In genomic region chr5:142427876-142428275, GRCm38 (mm10) we compare ENCODE assay signal across 14 mouse cellular contexts. TPM values are rescaled to one million over a fixed set of nuclear protein-coding genes. Genes with fewer than 3 reads are reported as not detected.
DNase-seq lines count a peak whose midpoint lies in the region; ATAC-seq and TF ChIP-seq lines count a peak whose summit lies in the region.
"Had no signal": no experiment of that assay in that cellular context is flagged by ENCODE, and none has a peak within 500 bp of the region (broad histone marks: within the 10 kb centered on the region; RNA-seq: fewer than 3 reads in every experiment).

No protein-coding gene starts in this region.

- no peak overlapping the region for H3K4me2 ChIP-seq in hindbrain, postnatal 0 days (ENCODE audit: low read depth, low read length)
- no peak overlapping the region for H3K4me2 ChIP-seq in lung, embryonic 15.5 days
- no peak overlapping the region for H3K4me2 ChIP-seq in heart, embryonic 14.5 days (ENCODE audit: low read length)
- H3K4me2 ChIP-seq: limb, embryonic 13.5 days had no signal

- DNase-seq in hindbrain, embryonic 10.5 days (ENCODE audit: low spot score), result no peak
- no peak for DNase-seq in hindbrain, postnatal 0 days (ENCODE audit: low spot score)
- DNase-seq in lung, adult 18-20 months, result no peak
- peak; percentile 61 for DNase-seq in retina, postnatal 1 day
- DNase-seq in cerebellum, adult 18-20 months, result no peak
- DNase-seq: adrenal gland, adult 8-10 months; cerebellum, adult 8-10 months; gastrocnemius, postnatal 25 days; layer of hippocampus, adult 9-11 months; thymus, postnatal 36 days had no signal

- H3K9ac ChIP-seq in hindbrain, postnatal 0 days (replicated peaks; ENCODE audit: low read length), result no peak overlapping the region
- H3K9ac ChIP-seq in lung, embryonic 15.5 days, result no peak overlapping the region; the same call in 1 of the 2 replicates
- H3K9ac ChIP-seq in heart, embryonic 14.5 days (ENCODE audit: low read length), result no peak overlapping the region
- H3K9ac ChIP-seq: limb, embryonic 13.5 days had no signal

- peak overlapping the region; percentile 67; the same call in 1 of the 2 replicates for H3K27ac ChIP-seq in hindbrain, embryonic 10.5 days
- no peak overlapping the region for H3K27ac ChIP-seq in hindbrain, postnatal 0 days
- peak overlapping the region; percentile 47 for H3K27ac ChIP-seq in lung, embryonic 15.5 days
- H3K27ac ChIP-seq in heart, embryonic 14.5 days (replicated peaks in 1 of 2; ENCODE audit: control insufficient read depth in 1 of 2, insufficient read depth in 1 of 2, low read depth in 2 of 2, low read length in 2 of 2), result peak overlapping the region; percentile 5 to 42; a peak in 1 of 4 replicates
- H3K27ac ChIP-seq: limb, embryonic 13.5 days had no signal

- no peak overlapping the region for H3K4me3 ChIP-seq in hindbrain, embryonic 10.5 days
- H3K4me3 ChIP-seq in hindbrain, postnatal 0 days (ENCODE audit: low read length), result no peak overlapping the region
- H3K4me3 ChIP-seq in lung, embryonic 15.5 days, result no peak overlapping the region
- H3K4me3 ChIP-seq in heart, embryonic 14.5 days (ENCODE audit: control insufficient read depth in 1 of 2, insufficient read depth in 1 of 2, low read depth in 1 of 2, low read length in 2 of 2), result no peak overlapping the region
- H3K4me3 ChIP-seq: limb, embryonic 13.5 days had no signal

- no peak for TF ChIP-seq CTCF in hindbrain, postnatal 0 days (IDR thresholded peaks at IDR 0.05; ENCODE audit: low read depth)

- ATAC-seq in hindbrain, postnatal 0 days, result no peak
- ATAC-seq in lung, embryonic 15.5 days (ENCODE audit: borderline replicate concordance, extremely low read depth, low FRiP score, low TSS enrichment), result no peak; the same call in 1 of the 2 replicates
- ATAC-seq in heart, embryonic 14.5 days (ENCODE audit: insufficient number of reproducible peaks, insufficient read depth, low FRiP score, low read depth), result no peak

- H3K27me3 ChIP-seq in hindbrain, embryonic 10.5 days (ENCODE audit: insufficient read depth, poor library complexity, severe bottlenecking), result no peaks in the 10 kb centered on the region
- no peaks in the 10 kb centered on the region for H3K27me3 ChIP-seq in hindbrain, postnatal 0 days (ENCODE audit: insufficient read depth, low read length)
- H3K27me3 ChIP-seq in lung, embryonic 15.5 days, result no peaks in the 10 kb centered on the region
- no peaks in the 10 kb centered on the region for H3K27me3 ChIP-seq in heart, embryonic 14.5 days (ENCODE audit: control insufficient read depth, insufficient read depth, low read length)
- H3K27me3 ChIP-seq: limb, embryonic 13.5 days had no signal

- peaks cover 29% of the 10 kb centered on the region for H3K36me3 ChIP-seq in hindbrain, embryonic 10.5 days
- no peaks in the 10 kb centered on the region for H3K36me3 ChIP-seq in hindbrain, postnatal 0 days (ENCODE audit: insufficient read depth, low read length)
- H3K36me3 ChIP-seq in lung, embryonic 15.5 days, result peaks cover 2% of the 10 kb centered on the region; the same call in 1 of the 2 replicates
- H3K36me3 ChIP-seq in heart, embryonic 14.5 days (ENCODE audit: control insufficient read depth, insufficient read depth, low read length), result no peaks in the 10 kb centered on the region

- WGBS in hindbrain, embryonic 10.5 days, result 63% methylated on average over 10 of the region's 10 CpGs
- 35% methylated on average over 10 of the region's 10 CpGs for WGBS in hindbrain, postnatal 0 days
- 78% methylated on average over 10 of the region's 10 CpGs for WGBS in lung, embryonic 15.5 days
- WGBS in heart, embryonic 14.5 days, result 83% methylated on average over 10 of the region's 10 CpGs

- H3K4me1 ChIP-seq in hindbrain, embryonic 10.5 days (replicated peaks), result peaks cover 76% of the 10 kb centered on the region
- H3K4me1 ChIP-seq in hindbrain, postnatal 0 days (ENCODE audit: insufficient read depth, low read length), result peaks cover 12% of the 10 kb centered on the region; the same call in 1 of the 2 replicates
- H3K4me1 ChIP-seq in lung, embryonic 15.5 days, result peaks cover 77% of the 10 kb centered on the region
- H3K4me1 ChIP-seq in heart, embryonic 14.5 days (ENCODE audit: control insufficient read depth in 2 of 2, insufficient read depth in 2 of 2, low read length in 2 of 2), result peaks cover 46 to 66% of the 10 kb centered on the region in 2 experiments

- no peaks in the 10 kb centered on the region for H3K9me3 ChIP-seq in hindbrain, embryonic 10.5 days
- H3K9me3 ChIP-seq in hindbrain, postnatal 0 days (ENCODE audit: low read length), result no peaks in the 10 kb centered on the region
- H3K9me3 ChIP-seq in lung, embryonic 15.5 days, result no peaks in the 10 kb centered on the region
- no peaks in the 10 kb centered on the region for H3K9me3 ChIP-seq in heart, embryonic 14.5 days (ENCODE audit: control insufficient read depth, low read length)
- H3K9me3 ChIP-seq: G1E; limb, embryonic 13.5 days had no signal

RNA-seq across cellular contexts. Expression of gene Foxk1, which starts 26.6 kb away (rescaled TPM):
- 5.2 and 5.5 TPM in 2 replicates for polyA plus RNA-seq in hindbrain, embryonic 10.5 days (2016; fragmentation: Nextera tagmentation; extraction: Ambion mirVana)
- 23.3 and 24.0 TPM in 2 replicates for total RNA-seq in hindbrain, postnatal 0 days (2014; rRNA removed)
- polyA plus RNA-seq in hindbrain, postnatal 0 days (2015; fragmentation: Nextera tagmentation; extraction: Ambion mirVana), result 4.6 and 6.0 TPM in 2 replicates
- polyA plus RNA-seq in lung, embryonic 15.5 days (2015; fragmentation: Nextera tagmentation; extraction: Ambion mirVana), result 4.0 and 5.7 TPM in 2 replicates
- 3.9 and 5.3 TPM in 2 replicates for polyA plus RNA-seq in heart, embryonic 14.5 days (2014; fragmentation: Nextera tagmentation; extraction: Ambion mirVana)

RNA-seq across cellular contexts. Expression of gene Ap5z1, which starts 35.9 kb away (rescaled TPM):
- polyA plus RNA-seq in hindbrain, embryonic 10.5 days (2016; fragmentation: Nextera tagmentation; extraction: Ambion mirVana), result 13.5 and 16.9 TPM in 2 replicates
- total RNA-seq in hindbrain, postnatal 0 days (2014; rRNA removed), result 12.8 and 22.1 TPM in 2 replicates
- 7.5 and 7.9 TPM in 2 replicates for polyA plus RNA-seq in hindbrain, postnatal 0 days (2015; fragmentation: Nextera tagmentation; extraction: Ambion mirVana)
- polyA plus RNA-seq in lung, embryonic 15.5 days (2015; fragmentation: Nextera tagmentation; extraction: Ambion mirVana), result 7.8 and 8.8 TPM in 2 replicates
- 6.0 and 6.3 TPM in 2 replicates for polyA plus RNA-seq in heart, embryonic 14.5 days (2014; fragmentation: Nextera tagmentation; extraction: Ambion mirVana)
